Mouse (Mus musculus): ENCODE results near the gene Pdcd2l. TPM values are rescaled to one million over a fixed set of nuclear protein-coding genes. Genes with fewer than 3 reads are reported as not detected.

The Pdcd2l gene
- polyA plus RNA-seq, 1 experiment = 29.4 TPM

DNA sequence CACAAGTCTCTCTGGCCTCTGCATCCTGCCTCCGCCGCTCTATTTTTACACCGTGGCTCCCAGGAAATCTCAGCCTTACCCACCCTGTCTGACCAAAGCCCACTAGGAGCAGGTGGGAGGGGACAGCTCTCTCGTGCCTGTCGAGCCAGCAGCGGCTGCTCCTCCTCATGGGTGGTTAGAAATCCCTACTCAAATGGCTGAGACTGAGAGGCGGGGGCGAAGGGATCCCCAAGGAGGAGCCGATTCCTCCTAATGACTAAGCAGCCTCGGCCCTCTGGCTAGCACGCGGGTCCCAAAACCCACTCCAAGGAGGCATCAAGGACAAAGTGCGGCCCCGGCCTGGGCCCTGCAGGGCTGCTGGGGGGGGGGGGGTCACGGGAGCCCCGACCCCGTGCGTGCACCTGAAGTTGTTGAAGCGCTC is 33.2 kb upstream of the Pdcd2l start:
- no peak for TF ChIP-seq POLR2A (IDR thresholded peaks at IDR 0.05; ENCODE audit: borderline replicate concordance, low read depth, low read length)
- TF ChIP-seq CTCF (IDR thresholded peaks at IDR 0.05; ENCODE audit: low read depth, low read length) = no peak
- Histone ChIP-seq H3K27ac (ENCODE audit: insufficient read depth, low read depth, low read length) (peak overlapping the region; percentile 71), H3K4me3 (ENCODE audit: insufficient read depth, low read length) (peak overlapping the region; percentile 77), H3K4me1 (ENCODE audit: control insufficient read depth, insufficient read depth, low read length) (peaks cover 48% of the 10 kb centered on the region)

DNA sequence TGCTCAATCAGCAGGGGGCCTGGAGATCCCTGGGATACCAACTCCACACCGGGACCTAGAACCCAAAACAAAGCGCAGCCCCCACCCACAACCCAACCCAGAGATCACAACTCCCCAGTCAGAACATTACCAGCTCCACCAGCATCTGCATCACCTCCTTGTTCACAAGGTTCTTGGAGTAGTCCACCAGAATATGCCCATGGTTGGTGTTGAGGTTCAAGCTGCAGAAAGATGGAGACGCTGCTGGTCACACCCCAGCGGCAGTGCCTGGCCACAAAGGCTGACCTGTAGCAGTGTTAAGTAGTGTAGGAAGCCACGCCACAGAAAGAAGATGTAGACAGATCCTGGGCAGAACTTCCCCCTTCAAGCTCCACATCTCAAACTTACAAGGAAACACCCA is 32.7 kb upstream of the Pdcd2l start:
- Histone ChIP-seq H3K4me1 (ENCODE audit: control insufficient read depth, insufficient read depth, low read length) (peaks cover 48% of the 10 kb centered on the region), H3K4me3 (ENCODE audit: insufficient read depth, low read length) (peak overlapping the region; percentile 77), H3K27ac (ENCODE audit: insufficient read depth, low read depth, low read length) (no peak overlapping the region)
- TF ChIP-seq POLR2A (IDR thresholded peaks at IDR 0.05; ENCODE audit: borderline replicate concordance, low read depth, low read length) = no peak
- TF ChIP-seq CTCF (IDR thresholded peaks at IDR 0.05; ENCODE audit: low read depth, low read length) = no peak

DNA sequence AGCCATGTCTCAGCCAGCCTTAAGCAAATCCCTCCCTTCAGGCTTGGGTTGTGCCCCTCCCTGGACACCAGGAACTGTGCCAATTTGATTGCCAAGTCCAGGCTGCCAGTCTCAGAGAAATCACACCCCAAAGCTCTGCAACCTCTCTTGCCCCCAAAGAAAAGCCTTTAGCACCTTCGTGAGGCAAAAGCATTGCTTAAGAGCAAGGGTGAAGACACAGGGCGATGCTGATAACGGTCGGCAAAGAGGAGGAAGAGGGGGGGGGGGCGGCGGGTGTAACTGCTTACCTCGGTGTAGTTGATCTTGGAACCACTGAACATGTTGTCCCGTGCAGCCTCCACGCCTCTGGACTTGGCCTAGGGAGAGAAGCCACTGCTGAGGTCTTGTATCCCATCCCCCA is 32.2 kb upstream of the Pdcd2l start:
- H3K4me3 ChIP-seq (ENCODE audit: insufficient read depth, low read length) = peak overlapping the region; percentile 77
- no peak overlapping the region for H3K27ac ChIP-seq (ENCODE audit: insufficient read depth, low read depth, low read length)
- no peak for TF ChIP-seq POLR2A (IDR thresholded peaks at IDR 0.05; ENCODE audit: borderline replicate concordance, low read depth, low read length)
- no peak for TF ChIP-seq CTCF (IDR thresholded peaks at IDR 0.05; ENCODE audit: low read depth, low read length)
- H3K4me1 ChIP-seq (ENCODE audit: control insufficient read depth, insufficient read depth, low read length) = peaks cover 48% of the 10 kb centered on the region

DNA sequence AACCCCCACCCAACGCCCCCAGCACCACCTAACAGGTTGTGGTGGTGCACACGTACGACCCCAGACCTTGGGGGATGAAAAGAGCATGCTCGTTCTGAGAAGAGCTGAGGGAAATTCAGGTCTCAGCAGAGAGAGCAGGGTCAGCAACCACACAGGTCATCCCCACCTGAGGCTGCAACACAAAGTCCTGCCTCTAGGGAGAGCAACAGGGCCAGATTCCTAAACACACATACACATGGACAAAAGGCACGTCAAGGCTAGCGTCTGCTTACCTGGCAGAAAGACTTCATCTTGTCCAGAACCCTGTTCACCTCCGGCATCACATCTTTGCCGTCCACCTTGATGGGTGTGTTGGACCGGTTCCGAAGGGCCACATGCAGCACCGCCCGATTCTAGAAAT is 30.4 kb upstream of the Pdcd2l start:
- Histone ChIP-seq H3K27ac (ENCODE audit: insufficient read depth, low read depth, low read length) (no peak overlapping the region), H3K4me3 (ENCODE audit: insufficient read depth, low read length) (no peak overlapping the region), H3K4me1 (ENCODE audit: control insufficient read depth, insufficient read depth, low read length) (peaks cover 34% of the 10 kb centered on the region)
- TF ChIP-seq POLR2A (IDR thresholded peaks at IDR 0.05; ENCODE audit: borderline replicate concordance, low read depth, low read length) (no peak), CTCF (IDR thresholded peaks at IDR 0.05; ENCODE audit: low read depth, low read length) (no peak)

DNA sequence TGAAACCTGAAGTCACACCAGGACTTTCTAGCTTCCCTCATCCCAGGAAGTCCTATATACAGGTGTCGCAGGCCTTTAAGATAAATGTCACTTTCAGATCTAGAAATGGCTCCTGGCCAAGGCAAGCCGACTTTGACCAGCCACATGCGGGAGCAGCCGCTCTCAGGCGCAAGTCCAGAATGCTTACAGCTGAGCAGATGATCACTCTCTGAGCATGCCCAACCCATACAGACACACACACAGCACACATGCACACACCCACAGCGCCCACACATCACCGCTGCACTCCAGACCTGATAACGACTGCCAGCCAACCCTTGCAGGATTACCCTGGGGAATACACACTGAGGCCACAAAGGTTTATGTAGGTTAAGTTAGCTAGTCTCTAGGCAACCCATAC is 29.6 kb upstream of the Pdcd2l start:
- no peak overlapping the region for H3K4me3 ChIP-seq (ENCODE audit: insufficient read depth, low read length)

DNA sequence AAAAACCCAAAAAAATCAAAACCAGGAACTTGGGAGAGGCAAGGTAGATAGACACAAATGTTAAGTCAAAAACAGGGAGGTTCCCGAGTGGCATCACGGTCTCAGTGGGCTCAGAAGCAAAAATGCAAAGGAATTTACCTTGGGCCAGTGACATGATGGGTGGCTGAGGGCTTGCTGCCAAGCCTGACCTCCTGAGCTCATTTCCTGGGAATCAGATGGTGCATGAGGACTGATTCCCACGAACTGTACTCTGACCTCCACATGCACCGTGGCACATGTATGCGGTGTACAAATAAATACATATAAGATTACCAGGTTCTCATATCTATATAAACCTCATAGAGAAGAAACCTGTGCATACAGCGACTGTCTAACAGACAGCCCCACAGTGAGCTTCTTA is 27.8 kb upstream of the Pdcd2l start:
- TF ChIP-seq CTCF (IDR thresholded peaks at IDR 0.05; ENCODE audit: low read depth, low read length) (no peak), POLR2A (IDR thresholded peaks at IDR 0.05; ENCODE audit: borderline replicate concordance, low read depth, low read length) (no peak)
- H3K27ac ChIP-seq (ENCODE audit: insufficient read depth, low read depth, low read length) = no peak overlapping the region
- no peak overlapping the region for H3K4me3 ChIP-seq (ENCODE audit: insufficient read depth, low read length)
- peaks cover 31% of the 10 kb centered on the region for H3K4me1 ChIP-seq (ENCODE audit: control insufficient read depth, insufficient read depth, low read length)

More for the DNA sequence above, 29.6 kb upstream of the Pdcd2l start:
- Histone ChIP-seq H3K27ac (ENCODE audit: insufficient read depth, low read depth, low read length) (no peak overlapping the region), H3K4me1 (ENCODE audit: control insufficient read depth, insufficient read depth, low read length) (peaks cover 31% of the 10 kb centered on the region)
- TF ChIP-seq POLR2A (IDR thresholded peaks at IDR 0.05; ENCODE audit: borderline replicate concordance, low read depth, low read length) (no peak), CTCF (IDR thresholded peaks at IDR 0.05; ENCODE audit: low read depth, low read length) (no peak)

DNA sequence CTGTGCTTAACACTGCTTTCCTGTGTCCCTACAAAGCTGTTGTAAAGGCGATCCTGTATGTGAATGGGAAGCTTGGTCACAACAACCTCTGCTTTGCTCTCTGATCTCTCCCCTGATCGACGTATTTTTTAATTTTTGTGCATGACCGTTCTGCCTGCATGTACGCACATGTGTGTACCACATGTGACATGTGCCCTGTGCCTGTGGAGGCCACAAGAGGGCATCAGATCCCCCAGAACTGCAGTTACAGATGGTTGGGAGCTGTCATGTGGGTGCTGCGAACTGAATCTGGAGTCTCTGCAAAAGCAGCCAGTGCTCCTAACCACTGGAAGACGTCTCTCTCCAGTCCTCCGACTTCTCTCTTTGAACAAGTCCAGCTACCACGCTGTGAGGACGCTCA is 25.9 kb upstream of the Pdcd2l start:
- Histone ChIP-seq H3K27ac (ENCODE audit: insufficient read depth, low read depth, low read length) (no peak overlapping the region), H3K4me1 (ENCODE audit: control insufficient read depth, insufficient read depth, low read length) (peaks cover 17% of the 10 kb centered on the region), H3K4me3 (ENCODE audit: insufficient read depth, low read length) (no peak overlapping the region)
- TF ChIP-seq POLR2A (IDR thresholded peaks at IDR 0.05; ENCODE audit: borderline replicate concordance, low read depth, low read length) (no peak), CTCF (IDR thresholded peaks at IDR 0.05; ENCODE audit: low read depth, low read length) (no peak)

DNA sequence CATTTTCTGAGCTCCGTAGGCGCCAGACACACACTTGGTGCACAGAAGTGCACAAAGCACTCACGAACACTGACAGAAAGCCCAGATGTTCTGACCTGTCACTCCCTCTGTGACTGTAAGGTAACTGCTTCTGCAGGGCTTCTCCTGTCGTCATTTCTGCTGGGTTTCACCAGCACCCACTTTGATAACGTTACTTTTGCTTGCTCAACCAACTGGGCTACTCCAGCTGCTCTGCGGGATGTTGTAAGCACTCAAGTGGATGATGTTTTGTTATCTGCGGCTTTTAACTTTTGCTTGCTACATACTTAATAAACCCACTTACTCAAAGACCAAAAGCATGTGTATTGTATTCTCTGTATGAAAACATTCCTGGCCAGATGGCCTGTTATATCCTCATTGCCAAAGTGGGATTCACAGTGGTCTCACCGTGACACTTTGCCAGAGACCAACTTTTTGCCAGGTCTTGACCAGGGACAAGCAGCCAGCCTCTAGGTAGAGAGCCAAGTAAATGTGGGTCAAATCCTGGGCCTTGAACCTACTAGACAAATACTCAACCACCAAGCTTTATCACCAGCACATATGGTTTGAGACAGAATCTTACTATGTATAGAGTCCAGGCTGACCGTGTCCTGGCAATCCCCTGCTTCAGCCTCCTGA is 25.3 kb upstream of the Pdcd2l start:
- Histone ChIP-seq H3K27ac (ENCODE audit: insufficient read depth, low read depth, low read length) (no peak overlapping the region), H3K4me1 (ENCODE audit: control insufficient read depth, insufficient read depth, low read length) (peaks cover 11% of the 10 kb centered on the region; the same call in 1 of the 2 replicates), H3K4me3 (ENCODE audit: insufficient read depth, low read length) (no peak overlapping the region)
- TF ChIP-seq POLR2A (IDR thresholded peaks at IDR 0.05; ENCODE audit: borderline replicate concordance, low read depth, low read length) (no peak), CTCF (IDR thresholded peaks at IDR 0.05; ENCODE audit: low read depth, low read length) (no peak)

DNA sequence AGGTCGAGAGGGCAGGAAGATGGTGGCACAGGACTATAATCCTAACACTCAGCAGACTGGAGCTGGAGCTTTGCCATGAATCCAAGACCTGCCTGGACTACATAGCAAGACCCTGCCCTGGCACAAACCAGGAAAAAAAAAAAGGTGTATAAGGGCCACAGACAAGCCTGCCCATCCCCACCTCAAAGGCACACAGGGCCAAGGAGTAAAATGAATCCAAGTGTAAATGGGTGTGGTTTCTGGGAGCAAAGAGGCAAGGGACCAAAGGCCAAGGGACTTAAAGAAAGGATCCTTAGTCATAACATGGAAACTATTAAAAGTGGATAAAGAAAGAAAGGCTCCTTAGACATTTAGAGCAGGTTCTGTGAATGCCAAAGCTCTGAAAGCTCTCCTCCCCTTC is 22.0 kb upstream of the Pdcd2l start:
- TF ChIP-seq POLR2A (IDR thresholded peaks at IDR 0.05; ENCODE audit: borderline replicate concordance, low read depth, low read length) (no peak), CTCF (IDR thresholded peaks at IDR 0.05; ENCODE audit: low read depth, low read length) (no peak)
- H3K4me1 ChIP-seq (ENCODE audit: control insufficient read depth, insufficient read depth, low read length) = peaks cover 31% of the 10 kb centered on the region

DNA sequence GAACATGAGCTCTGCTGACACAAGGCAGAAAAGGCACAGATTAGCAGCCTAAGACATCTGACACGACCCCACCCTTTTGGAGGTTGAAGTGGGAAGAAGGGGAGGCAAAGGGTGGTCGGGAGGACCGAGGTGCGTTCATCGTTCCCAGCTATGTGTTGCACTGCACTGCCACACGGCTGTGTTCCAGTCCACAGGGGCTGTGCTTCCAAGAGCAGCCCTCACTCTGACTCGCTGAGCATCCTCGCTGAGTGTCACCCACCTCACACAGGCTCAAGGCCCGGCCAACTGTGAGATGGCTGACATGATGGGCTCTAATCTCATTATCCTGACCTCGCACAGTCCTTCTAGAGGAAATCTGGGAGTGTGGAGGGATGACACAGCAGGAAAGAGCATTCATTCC is 20.0 kb upstream of the Pdcd2l start:
- TF ChIP-seq CTCF (IDR thresholded peaks at IDR 0.05; ENCODE audit: low read depth, low read length) (no peak), POLR2A (IDR thresholded peaks at IDR 0.05; ENCODE audit: borderline replicate concordance, low read depth, low read length) (no peak)
- Histone ChIP-seq H3K4me1 (ENCODE audit: control insufficient read depth, insufficient read depth, low read length) (peaks cover 35% of the 10 kb centered on the region), H3K4me3 (ENCODE audit: insufficient read depth, low read length) (no peak overlapping the region), H3K27ac (ENCODE audit: insufficient read depth, low read depth, low read length) (no peak overlapping the region)

More for the DNA sequence above, 22.0 kb upstream of the Pdcd2l start:
- Histone ChIP-seq H3K27ac (ENCODE audit: insufficient read depth, low read depth, low read length) (no peak overlapping the region), H3K4me3 (ENCODE audit: insufficient read depth, low read length) (no peak overlapping the region)

Data from bone marrow macrophage, adult 2 months (primary cell).